Mouse (Mus musculus) liver, embryonic 14.5 days (tissue): Measurements from ENCODE around the gene Ctf2. TPM values are rescaled to one million over a fixed set of nuclear protein-coding genes. Genes with fewer than 3 reads are reported as not detected.
A peak's percentile ranks its signal among the peaks of the same experiment; 100 is the strongest.

ENCODE experiments used
- ATAC-seq: fragments of 200-750 bp; cut with Nextera tagmentation; 2 replicates; pipeline ENCODE4 v1.8.0; 2017; ENCODE audit warnings: moderate number of reproducible peaks, mild to moderate bottlenecking, moderate library complexity; ENCODE audit not compliant: insufficient read depth
- DNase-seq, 3 experiments: peaks; one replicate each; pipeline ENCODE4 v3.0.0-alpha.2; 2012 to 2013; ENCODE audit warnings: low read depth in 3 of 3, low spot score in 3 of 3
- H3K27ac ChIP-seq: fragments of 300-500 bp; sonication (generic); 2 replicates; pipeline ENCODE4 v1.5.1; 2014; ENCODE audit warnings: moderate library complexity, mild to moderate bottlenecking, control low read depth, inconsistent platforms
- H3K27me3 ChIP-seq: fragments of 300-500 bp; sonication (generic); 2 replicates; pipeline ENCODE4 v1.6.1; 2014; ENCODE audit warnings: mild to moderate bottlenecking, low read length, moderate library complexity; ENCODE audit not compliant: control insufficient read depth, insufficient read depth
- H3K36me3 ChIP-seq: fragments of 300-500 bp; sonication (generic); replicated peaks from 2 replicates; pipeline ENCODE4 v1.6.1; 2014; ENCODE audit warnings: low read depth; ENCODE audit not compliant: control insufficient read depth, insufficient read depth
- H3K4me1 ChIP-seq, 2 experiments: fragments of 200-500 bp in 1 of 2; fragments of 300-500 bp in 1 of 2; sonication (generic) in 1 of 2; replicated peaks; 2 replicates each; pipeline ENCODE4 v1.6.1; 2012 to 2014; ENCODE audit warnings: antibody characterized with exemption in 1 of 2, inconsistent platforms in 1 of 2, low read length in 1 of 2; ENCODE audit not compliant: control insufficient read depth in 2 of 2, insufficient read depth in 2 of 2
- H3K4me2 ChIP-seq: fragments of 300-500 bp; sonication (generic); 2 replicates; pipeline ENCODE4 v1.6.1; 2014; ENCODE audit warnings: low read depth, mild to moderate bottlenecking, control low read depth, moderate library complexity
- H3K4me3 ChIP-seq, 2 experiments: fragments of 200-500 bp in 1 of 2; fragments of 300-500 bp in 1 of 2; sonication (generic) in 1 of 2; 2 replicates each; pipeline ENCODE4 v1.5.1; 2012 to 2014; ENCODE audit warnings: low read depth in 2 of 2, low read length in 2 of 2, mild to moderate bottlenecking in 2 of 2, control low read depth in 1 of 2, inconsistent platforms in 1 of 2, moderate library complexity in 1 of 2; ENCODE audit not compliant: insufficient read depth in 1 of 2
- H3K9ac ChIP-seq: fragments of 300-500 bp; sonication (generic); replicated peaks from 2 replicates; pipeline ENCODE4 v1.6.1; 2014; ENCODE audit warnings: mild to moderate bottlenecking, control low read depth, moderate library complexity
- H3K9me3 ChIP-seq: fragments of 300-500 bp; sonication (generic); 2 replicates; pipeline ENCODE4 v1.6.1; 2016; ENCODE audit warnings: low read length, mixed read lengths; ENCODE audit not compliant: control insufficient read depth
- CTCF ChIP-seq: IDR thresholded peaks from 2 replicates; pipeline ENCODE4 v1.5.1; 2016; ENCODE audit warnings: antibody characterized with exemption, low read depth, control low read depth
- EP300 ChIP-seq: IDR thresholded peaks from 2 replicates; pipeline ENCODE4 v1.6.1; 2016; ENCODE audit warnings: antibody characterized with exemption, low read depth
- WGBS: fragments of 180-500 bp; shearing (Covaris S2); extraction: QIAGEN DNeasy Blood & Tissue Kit; methylation state at CpG from one replicate; pipeline ENCODE4 v1.1.7; 2014; ENCODE audit not compliant: insufficient replicate concordance; 5-methylcytosine and 5-hydroxymethylcytosine counted together
- microRNA counts: library from miRNA; unstranded; fragments of <30 nt; microRNA quantifications from one replicate; lab custom pipeline; 2016
- microRNA-seq: library from miRNA; unstranded; fragments of <30 nt; microRNA quantifications from one replicate; pipeline ENCODE4, GENCODE M21; 2016
- polyA plus RNA-seq, 2 experiments: library from polyadenylated mRNA; depleted of rRNA in 1 of 2; stranded (reverse) in 1 of 2; unstranded in 1 of 2; fragments of >200 nt; fragmentation: Nextera tagmentation in 1 of 2; extraction: Ambion mirVana in 1 of 2; gene quantifications; 2 replicates each; pipeline versions ENCODE4 v1.2.1 to v1.2.3; 2012 to 2014

The Ctf2 gene
- polyA plus RNA-seq, 2 experiments = 0.05 TPM; not detected in 1

- H3K9ac ChIP-seq = no peak overlapping the region
- TF ChIP-seq EP300 (no peak), CTCF (peak; percentile 97)
- no peak overlapping the region for H3K4me3 ChIP-seq
- peak in 2 of 3 experiments; percentile 33 to 45 for DNase-seq
- no peaks in the 10 kb centered on the region for H3K36me3 ChIP-seq
- no peak for ATAC-seq
- H3K27me3 ChIP-seq = no peaks in the 10 kb centered on the region
- WGBS = 38% methylated on average over 6 of the region's 6 CpGs
- no peak overlapping the region for H3K4me2 ChIP-seq
- peaks cover 3 to 5% of the 10 kb centered on the region in 2 experiments; a peak in 2 of 4 replicates for H3K4me1 ChIP-seq
- H3K9me3 ChIP-seq = no peaks in the 10 kb centered on the region
- no peak overlapping the region for H3K27ac ChIP-seq
Observed at GRCm38 (mm10) chr7:127677077-127677476, 54.9 kb downstream of the Ctf2 start.

GRCm38 (mm10) chr7:127675391-127675811 lies 56.6 kb downstream of the Ctf2 start:
- ATAC-seq = no peak
- DNase-seq = no peak
- 81% methylated on average over 9 of the region's 9 CpGs for WGBS
- H3K4me2 ChIP-seq = no peak overlapping the region
- no peak overlapping the region for H3K9ac ChIP-seq
- H3K4me3 ChIP-seq = no peak overlapping the region
- H3K36me3 ChIP-seq = no peaks in the 10 kb centered on the region
- no peaks in the 10 kb centered on the region for H3K9me3 ChIP-seq
- no peak for TF ChIP-seq CTCF
- no peaks in the 10 kb centered on the region for H3K27me3 ChIP-seq
- H3K4me1 ChIP-seq = no peaks in the 10 kb centered on the region; a peak in 1 of 4 replicates
- H3K27ac ChIP-seq = no peak overlapping the region

GRCm38 (mm10) chr7:127674977-127675376 lies 57.0 kb downstream of the Ctf2 start:
- H3K27ac ChIP-seq = no peak overlapping the region
- WGBS = 0% methylated on average over 5 of the region's 5 CpGs
- no peaks in the 10 kb centered on the region; a peak in 1 of 4 replicates for H3K4me1 ChIP-seq
- no peak overlapping the region for H3K4me3 ChIP-seq
- H3K9ac ChIP-seq = no peak overlapping the region
- no peaks in the 10 kb centered on the region for H3K9me3 ChIP-seq
- peak; percentile 52; the same call in 1 of the 2 replicates for ATAC-seq
- no peak overlapping the region for H3K4me2 ChIP-seq
- H3K36me3 ChIP-seq = no peaks in the 10 kb centered on the region
- H3K27me3 ChIP-seq = no peaks in the 10 kb centered on the region
- peak; percentile 97 for TF ChIP-seq CTCF
- TF ChIP-seq EP300 = no peak
- DNase-seq = peak; percentile 66 to 71 (median 69)

- DNase-seq = no peak
Observed at GRCm38 (mm10) chr7:127672776-127673175, 59.2 kb downstream of the Ctf2 start.

GRCm38 (mm10) chr7:127671880-127672774 lies 59.8 kb downstream of the Ctf2 start:
- H3K9me3 ChIP-seq = no peaks in the 10 kb centered on the region
- ATAC-seq = peak; percentile 35; the same call in 1 of the 2 replicates
- no peak overlapping the region; the same call in none of the 2 replicates for H3K27ac ChIP-seq
- DNase-seq = no peak
- no peak for TF ChIP-seq EP300
- TF ChIP-seq CTCF = no peak
- 56% methylated on average over 11 of the region's 11 CpGs for WGBS
- H3K27me3 ChIP-seq = no peaks in the 10 kb centered on the region
- no peak overlapping the region for H3K4me3 ChIP-seq
- H3K4me2 ChIP-seq = peak overlapping the region; percentile 15; the same call in 1 of the 2 replicates
- H3K36me3 ChIP-seq = no peaks in the 10 kb centered on the region
- H3K4me1 ChIP-seq = no peaks in the 10 kb centered on the region; a peak in 1 of 4 replicates
- H3K9ac ChIP-seq = no peak overlapping the region

More at GRCm38 (mm10) chr7:127672776-127673175, 59.2 kb downstream of the Ctf2 start:
- TF ChIP-seq EP300 = no peak
- no peak for TF ChIP-seq CTCF
- WGBS = 65% methylated on average over 4 of the region's 4 CpGs
- Histone ChIP-seq H3K4me2 (no peak overlapping the region; the same call in 1 of the 2 replicates), H3K36me3 (no peaks in the 10 kb centered on the region), H3K9me3 (no peaks in the 10 kb centered on the region), H3K9ac (no peak overlapping the region), H3K4me3 (no peak overlapping the region), H3K4me1 (no peaks in the 10 kb centered on the region; a peak in 1 of 4 replicates), H3K27me3 (no peaks in the 10 kb centered on the region), H3K27ac (no peak overlapping the region)
- ATAC-seq = no peak

MicroRNAs within 50 kb of the gene (microRNA counts, 519-probe panel; counts per million panel counts)
- 69.9 counts per million for microRNA mmu-miR-762 (lab: Ali Mortazavi, UCI)

Small RNA genes within 50 kb of the gene (microRNA-seq; reads per million reads assigned to microRNA genes)
- gene Mir762 = not detected

Other genes starting within 250 kb of the Ctf2 start
- 3.7 TPM in 2 replicates for gene Srcap, start 220.2 kb downstream of the Ctf2 start, polyA plus RNA-seq (2012; rRNA removed)
- 10.3 and 14.7 TPM in 2 replicates for gene Srcap, start 220.2 kb downstream of the Ctf2 start, polyA plus RNA-seq (2014; fragmentation: Nextera tagmentation; extraction: Ambion mirVana)
- gene Gm42715, start 212.6 kb downstream of the Ctf2 start, polyA plus RNA-seq (2012; rRNA removed) = 5.2 and 6.0 TPM in 2 replicates
- 4.7 and 5.2 TPM in 2 replicates for gene Gm42715, start 212.6 kb downstream of the Ctf2 start, polyA plus RNA-seq (2014; fragmentation: Nextera tagmentation; extraction: Ambion mirVana)
- 0.77 and 1.0 TPM in 2 replicates for gene Tmem265, start 170.8 kb downstream of the Ctf2 start, polyA plus RNA-seq (2012; rRNA removed)
- 1.4 and 1.7 TPM in 2 replicates for gene Tmem265, start 170.8 kb downstream of the Ctf2 start, polyA plus RNA-seq (2014; fragmentation: Nextera tagmentation; extraction: Ambion mirVana)
- 24.9 and 27.3 TPM in 2 replicates for gene Phkg2, start 158.8 kb downstream of the Ctf2 start, polyA plus RNA-seq (2012; rRNA removed)
- 18.5 and 21.7 TPM in 2 replicates for gene Phkg2, start 158.8 kb downstream of the Ctf2 start, polyA plus RNA-seq (2014; fragmentation: Nextera tagmentation; extraction: Ambion mirVana)
- gene Ccdc189, start 143.6 kb downstream of the Ctf2 start, polyA plus RNA-seq (2012; rRNA removed) = 4.4 and 5.4 TPM in 2 replicates
- 6.8 and 7.5 TPM in 2 replicates for gene Ccdc189, start 143.6 kb downstream of the Ctf2 start, polyA plus RNA-seq (2014; fragmentation: Nextera tagmentation; extraction: Ambion mirVana)
- 10.3 and 14.0 TPM in 2 replicates for gene Rnf40, start 143.4 kb downstream of the Ctf2 start, polyA plus RNA-seq (2012; rRNA removed)
- gene Rnf40, start 143.4 kb downstream of the Ctf2 start, polyA plus RNA-seq (2014; fragmentation: Nextera tagmentation; extraction: Ambion mirVana) = 13.7 and 16.1 TPM in 2 replicates
- gene Zfp629, start 116.4 kb downstream of the Ctf2 start, polyA plus RNA-seq (2012; rRNA removed) = 1.6 and 1.9 TPM in 2 replicates
- gene Zfp629, start 116.4 kb downstream of the Ctf2 start, polyA plus RNA-seq (2014; fragmentation: Nextera tagmentation; extraction: Ambion mirVana) = 1.4 and 2.2 TPM in 2 replicates
- 11.6 and 12.5 TPM in 2 replicates for gene Bcl7c, start 23.2 kb downstream of the Ctf2 start, polyA plus RNA-seq (2012; rRNA removed)
- gene Bcl7c, start 23.2 kb downstream of the Ctf2 start, polyA plus RNA-seq (2014; fragmentation: Nextera tagmentation; extraction: Ambion mirVana) = 21.7 and 27.9 TPM in 2 replicates
- gene Ctf1, start 19.4 kb downstream of the Ctf2 start, polyA plus RNA-seq (2012; rRNA removed) = 2.6 and 4.3 TPM in 2 replicates
- gene Ctf1, start 19.4 kb downstream of the Ctf2 start, polyA plus RNA-seq (2014; fragmentation: Nextera tagmentation; extraction: Ambion mirVana) = 1.7 and 2.5 TPM in 2 replicates
- 10.8 and 11.3 TPM in 2 replicates for gene Fbxl19, start 12.4 kb upstream of the Ctf2 start, polyA plus RNA-seq (2012; rRNA removed)
- 0.85 and 1.1 TPM in 2 replicates for gene Fbxl19, start 12.4 kb upstream of the Ctf2 start, polyA plus RNA-seq (2014; fragmentation: Nextera tagmentation; extraction: Ambion mirVana)
- gene Orai3, start 37.6 kb upstream of the Ctf2 start, polyA plus RNA-seq (2012; rRNA removed) = 6.9 and 7.2 TPM in 2 replicates
- gene Orai3, start 37.6 kb upstream of the Ctf2 start, polyA plus RNA-seq (2014; fragmentation: Nextera tagmentation; extraction: Ambion mirVana) = 3.9 and 4.9 TPM in 2 replicates
- gene Setd1a, start 44.5 kb upstream of the Ctf2 start, polyA plus RNA-seq (2012; rRNA removed) = 5.7 TPM in 2 replicates
- gene Setd1a, start 44.5 kb upstream of the Ctf2 start, polyA plus RNA-seq (2014; fragmentation: Nextera tagmentation; extraction: Ambion mirVana) = 10.5 and 12.3 TPM in 2 replicates
- gene Gm49388, start 53.4 kb upstream of the Ctf2 start, polyA plus RNA-seq (2012; rRNA removed) = 1.2 TPM in 1 of 2 replicates, not detected in the other
- not detected in 2 replicates for gene Gm49388, start 53.4 kb upstream of the Ctf2 start, polyA plus RNA-seq (2014; fragmentation: Nextera tagmentation; extraction: Ambion mirVana)
- 44.8 and 45.5 TPM in 2 replicates for gene Hsd3b7, start 68.4 kb upstream of the Ctf2 start, polyA plus RNA-seq (2012; rRNA removed)
- 44.8 and 45.5 TPM in 2 replicates for gene Hsd3b7, start 68.4 kb upstream of the Ctf2 start, polyA plus RNA-seq (2014; fragmentation: Nextera tagmentation; extraction: Ambion mirVana)
- 20.4 and 34.9 TPM in 2 replicates for gene Stx4a, start 92.1 kb upstream of the Ctf2 start, polyA plus RNA-seq (2012; rRNA removed)
- gene Stx4a, start 92.1 kb upstream of the Ctf2 start, polyA plus RNA-seq (2014; fragmentation: Nextera tagmentation; extraction: Ambion mirVana) = 7.2 and 8.1 TPM in 2 replicates
- 0.95 and 1.1 TPM in 2 replicates for gene Stx1b, start 92.4 kb upstream of the Ctf2 start, polyA plus RNA-seq (2012; rRNA removed)
- gene Stx1b, start 92.4 kb upstream of the Ctf2 start, polyA plus RNA-seq (2014; fragmentation: Nextera tagmentation; extraction: Ambion mirVana) = 0.05 and 0.21 TPM in 2 replicates
- 5.8 and 6.7 TPM in 2 replicates for gene Zfp646, start 144.1 kb upstream of the Ctf2 start, polyA plus RNA-seq (2012; rRNA removed)
- gene Zfp646, start 144.1 kb upstream of the Ctf2 start, polyA plus RNA-seq (2014; fragmentation: Nextera tagmentation; extraction: Ambion mirVana) = 4.6 and 5.1 TPM in 2 replicates
- 3.0 TPM in 2 replicates for gene Zfp668, start 144.7 kb upstream of the Ctf2 start, polyA plus RNA-seq (2012; rRNA removed)
- gene Zfp668, start 144.7 kb upstream of the Ctf2 start, polyA plus RNA-seq (2014; fragmentation: Nextera tagmentation; extraction: Ambion mirVana) = 3.9 and 4.3 TPM in 2 replicates
- gene Prss53, start 158.8 kb upstream of the Ctf2 start, polyA plus RNA-seq (2012; rRNA removed) = 0.38 and 0.48 TPM in 2 replicates
- 0.05 and 0.29 TPM in 2 replicates for gene Prss53, start 158.8 kb upstream of the Ctf2 start, polyA plus RNA-seq (2014; fragmentation: Nextera tagmentation; extraction: Ambion mirVana)
- not detected in 2 replicates for gene Gm21974, start 163.3 kb upstream of the Ctf2 start, polyA plus RNA-seq (2012; rRNA removed)
- gene Gm21974, start 163.3 kb upstream of the Ctf2 start, polyA plus RNA-seq (2014; fragmentation: Nextera tagmentation; extraction: Ambion mirVana) = not detected in 2 replicates
- 74.0 and 104 TPM in 2 replicates for gene Vkorc1, start 163.5 kb upstream of the Ctf2 start, polyA plus RNA-seq (2012; rRNA removed)
- 107 and 116 TPM in 2 replicates for gene Vkorc1, start 163.5 kb upstream of the Ctf2 start, polyA plus RNA-seq (2014; fragmentation: Nextera tagmentation; extraction: Ambion mirVana)
- 28.0 and 29.7 TPM in 2 replicates for gene Bckdk, start 171.9 kb upstream of the Ctf2 start, polyA plus RNA-seq (2012; rRNA removed)
- 68.3 and 76.0 TPM in 2 replicates for gene Bckdk, start 171.9 kb upstream of the Ctf2 start, polyA plus RNA-seq (2014; fragmentation: Nextera tagmentation; extraction: Ambion mirVana)
- 9.6 and 13.7 TPM in 2 replicates for gene Kat8, start 180.3 kb upstream of the Ctf2 start, polyA plus RNA-seq (2012; rRNA removed)
- gene Kat8, start 180.3 kb upstream of the Ctf2 start, polyA plus RNA-seq (2014; fragmentation: Nextera tagmentation; extraction: Ambion mirVana) = 15.7 and 17.6 TPM in 2 replicates
- gene Prss8, start 197.9 kb upstream of the Ctf2 start, polyA plus RNA-seq (2012; rRNA removed) = 8.3 and 12.6 TPM in 2 replicates
- gene Prss8, start 197.9 kb upstream of the Ctf2 start, polyA plus RNA-seq (2014; fragmentation: Nextera tagmentation; extraction: Ambion mirVana) = 9.8 and 10.3 TPM in 2 replicates
- 2.0 and 2.3 TPM in 2 replicates for gene Prss36, start 214.6 kb upstream of the Ctf2 start, polyA plus RNA-seq (2012; rRNA removed)
- gene Prss36, start 214.6 kb upstream of the Ctf2 start, polyA plus RNA-seq (2014; fragmentation: Nextera tagmentation; extraction: Ambion mirVana) = 3.0 TPM in 2 replicates
- 169 and 278 TPM in 2 replicates for gene Fus, start 235.3 kb upstream of the Ctf2 start, polyA plus RNA-seq (2012; rRNA removed)
- 15.8 and 17.1 TPM in 2 replicates for gene Fus, start 235.3 kb upstream of the Ctf2 start, polyA plus RNA-seq (2014; fragmentation: Nextera tagmentation; extraction: Ambion mirVana)